Mouse (Mus musculus): ENCODE results near the gene Colec11. TPM values are rescaled to one million over a fixed set of nuclear protein-coding genes. Genes with fewer than 3 reads are reported as not detected.

The Colec11 gene
- total RNA-seq, 2 experiments from 2014 or later = 0.42 to 0.69 TPM

Other genes with a start within 250 kb of the Colec11 start
- under 1 TPM; 0.25 to 0.52 TPM for gene Dcdc2c, start 71.0 kb downstream of the Colec11 start, total RNA-seq (2021)
- gene Allc, start 40.9 kb downstream of the Colec11 start, total RNA-seq (2021) = under 1 TPM; 0.44 to 0.45 TPM
- 100 to 1,000 TPM; 257 to 314 TPM for gene Rps7, start 12.6 kb upstream of the Colec11 start, total RNA-seq (2021)
- gene Rnaseh1, start 26.2 kb upstream of the Colec11 start, total RNA-seq (2021) = 10 to 100 TPM; 12.0 to 16.9 TPM
- 10 to 100 TPM; 29.7 to 35.0 TPM for gene Adi1, start 51.9 kb upstream of the Colec11 start, total RNA-seq (2021)
- 10 to 100 TPM; 57.9 to 59.4 TPM for gene Trappc12, start 127.1 kb upstream of the Colec11 start, total RNA-seq (2021)
- gene Eipr1, start 128.4 kb upstream of the Colec11 start, total RNA-seq (2021) = 10 to 100 TPM; 48.8 to 52.1 TPM